Mouse (Mus musculus) lung, postnatal 0 days (tissue): ENCODE measurements around the gene I830077J02Rik.

ENCODE experiments used
- CTCF ChIP-seq: IDR thresholded peaks from 2 replicates; pipeline ENCODE4 v1.5.1; 2016; ENCODE audit warnings: antibody characterized with exemption, mild to moderate bottlenecking
- EP300 ChIP-seq: IDR thresholded peaks from 2 replicates; pipeline ENCODE4 v1.6.1; 2016; ENCODE audit warnings: antibody characterized with exemption, mild to moderate bottlenecking, control low read depth

GRCm38 (mm10) chr3:105959585-105959984 is 27.1 kb upstream of the I830077J02Rik start:
- TF ChIP-seq CTCF: no peak
- no peak for TF ChIP-seq EP300
